18 mouse cellular contexts compared by ENCODE assay signal in the genomic region with DNA sequence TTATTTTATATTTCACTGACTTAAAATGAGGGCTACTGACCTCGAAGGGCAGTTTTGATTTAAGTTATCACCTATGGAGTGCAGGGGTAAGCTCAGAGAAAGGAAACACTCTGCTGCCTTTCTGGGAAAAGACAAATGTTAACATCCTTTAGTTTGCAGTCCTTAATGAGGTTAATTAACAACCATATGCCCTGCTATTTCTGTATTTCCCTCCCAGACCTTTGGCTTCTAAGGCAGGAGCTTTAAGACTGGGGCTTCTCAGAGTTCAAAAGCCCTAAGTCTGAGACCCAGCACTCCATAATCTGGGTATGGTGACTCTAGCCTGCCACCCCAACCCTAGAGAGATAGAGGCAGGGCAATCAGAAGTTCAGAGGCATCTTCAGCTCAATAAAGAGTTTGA. TPM values are rescaled to one million over a fixed set of nuclear protein-coding genes. Genes with fewer than 3 reads are reported as not detected.
"Had no signal": no experiment of that assay in that cellular context is flagged by ENCODE, and none has a peak within 500 bp of the region (broad histone marks: within the 10 kb centered on the region; RNA-seq: fewer than 3 reads in every experiment).

No protein-coding gene starts in this region.

- H3K27me3 ChIP-seq: neural tube, embryonic 12.5 days; neural tube, embryonic 13.5 days; neural tube, embryonic 15.5 days had no signal

- DNase-seq: right cerebral cortex, adult 18-20 months; right cerebral cortex, postnatal 14 days; right cerebral cortex, postnatal 25 days; right cerebral cortex, postnatal 4 days; spleen, adult 18-20 months; thymus, adult 18-20 months; thymus, adult 2 months; thymus, postnatal 14 days; thymus, postnatal 25 days; thymus, postnatal 36 days; thymus, postnatal 4 days had no signal

- H3K27ac ChIP-seq: neural tube, embryonic 12.5 days; neural tube, embryonic 13.5 days; neural tube, embryonic 15.5 days; stomach, embryonic 15.5 days; stomach, postnatal 0 days had no signal

- H3K4me1 ChIP-seq: neural tube, embryonic 12.5 days; neural tube, embryonic 13.5 days; neural tube, embryonic 15.5 days; stomach, embryonic 15.5 days had no signal

- H3K36me3 ChIP-seq: neural tube, embryonic 12.5 days; neural tube, embryonic 13.5 days; neural tube, embryonic 15.5 days; stomach, embryonic 15.5 days had no signal

- H3K4me3 ChIP-seq: neural tube, embryonic 12.5 days; neural tube, embryonic 13.5 days; neural tube, embryonic 15.5 days; stomach, embryonic 15.5 days had no signal

RNA-seq across cellular contexts. Expression of gene Sox2, which starts 19.5 kb away (rescaled TPM):
- polyA plus RNA-seq: small intestine, adult 2 months; spleen, adult 2 months had no signal
